Mouse (Mus musculus) ES-Bruce4 (cell line): ENCODE results near the gene A030014E15Rik. TPM values are rescaled to one million over a fixed set of nuclear protein-coding genes. Genes with fewer than 3 reads are reported as not detected.

Source experiments
- H3K27ac ChIP-seq: 2 replicates; pipeline ENCODE4 v1.5.1; 2012; ENCODE audit warnings: low read length, inconsistent platforms; ENCODE audit not compliant: insufficient read depth
- H3K27me3 ChIP-seq: 2 replicates; pipeline ENCODE4 v1.6.1; 2012; ENCODE audit warnings: mild to moderate bottlenecking, low read length, inconsistent platforms; ENCODE audit not compliant: control insufficient read depth, poor library complexity, insufficient read depth, severe bottlenecking
- H3K36me3 ChIP-seq: 2 replicates; pipeline ENCODE4 v1.6.1; 2012; ENCODE audit warnings: inconsistent platforms, mild to moderate bottlenecking, low read length, moderate library complexity; ENCODE audit not compliant: control insufficient read depth, poor library complexity, insufficient read depth, severe bottlenecking
- H3K4me1 ChIP-seq: one replicate; pipeline ENCODE4 v1.8.1; 2011; ENCODE audit warnings: low read length; ENCODE audit not compliant: control insufficient read depth, insufficient read depth
- H3K4me3 ChIP-seq: 2 replicates; pipeline ENCODE4 v1.5.1; 2011; ENCODE audit warnings: low read depth, mild to moderate bottlenecking, low read length
- H3K9ac ChIP-seq: 2 replicates; pipeline ENCODE4 v1.6.1; 2012; ENCODE audit warnings: low read depth, mild to moderate bottlenecking, inconsistent platforms; ENCODE audit not compliant: poor library complexity, severe bottlenecking
- H3K9me3 ChIP-seq: replicated peaks from 2 replicates; pipeline ENCODE4 v1.6.1; 2012; ENCODE audit warnings: mild to moderate bottlenecking, low read length, inconsistent platforms; ENCODE audit not compliant: control insufficient read depth, poor library complexity, insufficient read depth, severe bottlenecking
- CTCF ChIP-seq: IDR thresholded peaks from one replicate; pipeline ENCODE4 v1.8.1; 2011; ENCODE audit warnings: low read depth, low read length
- EP300 ChIP-seq: IDR thresholded peaks from 2 replicates; pipeline ENCODE4 v1.6.1; 2011; ENCODE audit warnings: low read depth, low read length; ENCODE audit not compliant: insufficient read depth
- POLR2A ChIP-seq: IDR thresholded peaks from one replicate; pipeline ENCODE4 v1.8.1; 2011; ENCODE audit warnings: low read length; ENCODE audit not compliant: insufficient read depth
- polyA plus RNA-seq: library from polyadenylated mRNA; stranded (reverse); fragments of >200 nt; gene quantifications from 2 replicates; pipeline ENCODE4 v1.2.4, GENCODE M21; 2011; ENCODE audit warnings: low read depth; ENCODE audit not compliant: missing spikeins, insufficient read depth, insufficient read length

Gene A030014E15Rik
- polyA plus RNA-seq, 1 experiment: not detected

- Histone ChIP-seq H3K4me3 (no peak overlapping the region), H3K9me3 (no peaks in the 10 kb centered on the region), H3K9ac (no peak overlapping the region), H3K4me1 (no peaks in the 10 kb centered on the region), H3K36me3 (no peaks in the 10 kb centered on the region), H3K27me3 (no peaks in the 10 kb centered on the region), H3K27ac (no peak overlapping the region)
- TF ChIP-seq CTCF: no peak
- no peak for TF ChIP-seq EP300
- TF ChIP-seq POLR2A: no peak
These were observed 49.6 kb downstream of the A030014E15Rik start for GRCm38 (mm10) chr1:82974342-82974741.

Other genes starting within 250 kb of the A030014E15Rik start
- 157 and 170 TPM in 2 replicates for gene Mff, start 200.0 kb upstream of the A030014E15Rik start, polyA plus RNA-seq
- not detected in 2 replicates for gene Tm4sf20, start 156.5 kb upstream of the A030014E15Rik start, polyA plus RNA-seq
- not detected in 2 replicates for gene Gm47791, start 153.7 kb upstream of the A030014E15Rik start, polyA plus RNA-seq
- 124 and 133 TPM in 2 replicates for gene Agfg1, start 85.4 kb upstream of the A030014E15Rik start, polyA plus RNA-seq
- gene A030005L19Rik, start 11.6 kb upstream of the A030014E15Rik start, polyA plus RNA-seq: 1.1 TPM in 1 of 2 replicates, not detected in the other
- not detected in 2 replicates for gene Gm6217, start 6.5 kb downstream of the A030014E15Rik start, polyA plus RNA-seq
- gene A030003K21Rik, start 18.5 kb downstream of the A030014E15Rik start, polyA plus RNA-seq: not detected in 2 replicates
- not detected in 2 replicates for gene Gm7544, start 31.1 kb downstream of the A030014E15Rik start, polyA plus RNA-seq
- gene Gm47955, start 35.4 kb downstream of the A030014E15Rik start, polyA plus RNA-seq: not detected in 2 replicates
- not detected in 2 replicates for gene Gm47959, start 75.6 kb downstream of the A030014E15Rik start, polyA plus RNA-seq
- 3.0 and 4.2 TPM in 2 replicates for gene Slc19a3, start 113.5 kb downstream of the A030014E15Rik start, polyA plus RNA-seq
- gene Krtap28-10, start 117.6 kb downstream of the A030014E15Rik start, polyA plus RNA-seq: not detected in 2 replicates
- gene Gm47969, start 120.0 kb downstream of the A030014E15Rik start, polyA plus RNA-seq: not detected in 2 replicates
- not detected in 2 replicates for gene A030005K14Rik, start 134.5 kb downstream of the A030014E15Rik start, polyA plus RNA-seq
- gene Krtap28-13, start 136.0 kb downstream of the A030014E15Rik start, polyA plus RNA-seq: not detected in 2 replicates
- gene Ccl20, start 191.8 kb downstream of the A030014E15Rik start, polyA plus RNA-seq: 0.78 TPM in 1 of 2 replicates, not detected in the other
- gene Daw1, start 234.8 kb downstream of the A030014E15Rik start, polyA plus RNA-seq: not detected in 2 replicates